Mouse (Mus musculus): ENCODE measurements at regions not wholly inside any gene's neighbourhood (a gene's known extent, or its start where the extent isn't known, plus 50 kb on each side); places are given as distances from the start of the nearest gene placed in this dataset.

GRCm38 (mm10) chr8:90762390-90762789 is 54.8 kb downstream of the Gm19935 start:
- DNase-seq = no peak

GRCm38 (mm10) chr8:90761947-90762346 is 55.2 kb downstream of the Gm19935 start:
- DNase-seq = no peak

GRCm38 (mm10) chr8:90761446-90761845 is 55.7 kb downstream of the Gm19935 start:
- no peak for DNase-seq

- DNase-seq = no peak
Measured at GRCm38 (mm10) chr8:90759531-90759930, 57.7 kb downstream of the Gm19935 start.

- no peak for DNase-seq
Measured at GRCm38 (mm10) chr8:90755020-90755419, 62.2 kb downstream of the Gm19935 start.

- DNase-seq = no peak
Measured at GRCm38 (mm10) chr8:90743546-90743945, 73.6 kb downstream of the Gm19935 start.

GRCm38 (mm10) chr8:90740963-90741733 is 76.0 kb downstream of the Gm19935 start:
- DNase-seq = no peak

GRCm38 (mm10) chr8:90740302-90740962 is 76.8 kb downstream of the Gm19935 start:
- no peak for DNase-seq

GRCm38 (mm10) chr8:90728011-90728410 is 89.2 kb downstream of the Gm19935 start:
- no peak for DNase-seq

- DNase-seq = no peak
Measured at GRCm38 (mm10) chr8:90725188-90725587, 92.0 kb downstream of the Gm19935 start.

- no peak for DNase-seq
Measured at GRCm38 (mm10) chr8:90716436-90716835, 100.8 kb downstream of the Gm19935 start.

- peak in 1 of 2 experiments; percentile 53 for DNase-seq
Measured at GRCm38 (mm10) chr8:90708524-90708923, 108.7 kb downstream of the Gm19935 start.

- no peak for DNase-seq
Measured at GRCm38 (mm10) chr8:90692516-90692915, 124.7 kb downstream of the Gm19935 start.

- DNase-seq = no peak
Measured at GRCm38 (mm10) chr8:90685076-90685475, 132.1 kb downstream of the Gm19935 start.

GRCm38 (mm10) chr8:90670471-90671057 is 146.6 kb downstream of the Gm19935 start:
- DNase-seq = no peak

- no peak for DNase-seq
Measured at GRCm38 (mm10) chr8:90669396-90669795, 147.8 kb downstream of the Gm19935 start.

- peak in 1 of 2 experiments; percentile 36 for DNase-seq
Measured at GRCm38 (mm10) chr8:90659066-90659465, 158.1 kb downstream of the Gm19935 start.

- DNase-seq = peak in 1 of 2 experiments; percentile 34
Measured at GRCm38 (mm10) chr8:90657641-90658051, 159.5 kb downstream of the Gm19935 start.

- DNase-seq = no peak
Measured at GRCm38 (mm10) chr8:90657116-90657515, 160.1 kb downstream of the Gm19935 start.

GRCm38 (mm10) chr8:90656436-90657090 is 160.6 kb downstream of the Gm19935 start:
- no peak for DNase-seq

- no peak for DNase-seq
Measured at GRCm38 (mm10) chr8:90654786-90655185, 162.4 kb downstream of the Gm19935 start.

GRCm38 (mm10) chr8:90642392-90642791 is 174.8 kb downstream of the Gm19935 start:
- no peak for DNase-seq

GRCm38 (mm10) chr8:90636770-90637169 is 180.4 kb downstream of the Gm19935 start:
- DNase-seq = no peak

Data from lung, postnatal 4 days (tissue).